Mouse (Mus musculus): ENCODE data around the gene Dtl.

Dtl gene

DNA sequence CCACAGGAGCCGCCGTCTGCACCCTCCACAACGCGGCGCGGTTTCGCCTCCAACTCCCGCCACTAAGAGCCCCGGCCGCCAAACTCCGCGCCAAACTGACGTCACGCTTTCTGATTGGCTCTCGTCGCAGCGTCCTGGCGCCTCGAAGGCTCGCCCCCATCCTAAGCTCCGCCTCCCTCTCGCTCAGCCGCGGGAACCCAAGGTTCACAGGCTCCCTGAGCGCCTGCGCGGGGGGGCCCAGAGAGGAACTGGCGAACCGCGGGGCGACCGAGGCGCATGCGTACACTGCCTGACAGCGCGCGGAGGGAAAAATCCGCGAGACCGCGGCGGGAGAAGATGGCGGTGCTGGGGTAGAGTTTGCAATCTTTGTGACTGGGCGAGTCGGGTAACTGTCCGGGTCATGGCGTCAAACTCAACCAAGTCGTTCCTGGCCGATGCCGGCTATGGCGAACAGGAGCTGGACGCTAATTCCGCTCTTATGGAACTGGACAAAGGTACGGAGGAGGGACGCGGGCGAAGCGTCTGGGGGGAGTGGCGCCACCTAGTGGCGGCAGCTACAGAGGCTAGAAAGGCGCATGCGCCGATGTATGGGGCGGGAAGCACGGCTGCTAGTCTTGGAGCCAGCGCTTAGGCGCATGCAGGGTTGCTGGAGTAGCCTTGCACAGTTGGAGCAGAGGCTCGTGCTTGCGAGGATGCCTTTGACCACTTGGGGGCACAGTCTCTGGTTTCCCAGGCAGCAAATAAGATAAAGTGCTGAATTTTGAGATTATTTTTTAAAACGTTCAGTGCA lies at the start of gene Dtl, which contains the start of gene Ints7:
TSS of gene Dtl (minus strand) at position 87 of the 790 bp plus-strand sequence.
TSS of gene Ints7 (plus strand) at position 179 of the 790 bp plus-strand sequence.
- DNase-seq = peak; percentile 99

DNA sequence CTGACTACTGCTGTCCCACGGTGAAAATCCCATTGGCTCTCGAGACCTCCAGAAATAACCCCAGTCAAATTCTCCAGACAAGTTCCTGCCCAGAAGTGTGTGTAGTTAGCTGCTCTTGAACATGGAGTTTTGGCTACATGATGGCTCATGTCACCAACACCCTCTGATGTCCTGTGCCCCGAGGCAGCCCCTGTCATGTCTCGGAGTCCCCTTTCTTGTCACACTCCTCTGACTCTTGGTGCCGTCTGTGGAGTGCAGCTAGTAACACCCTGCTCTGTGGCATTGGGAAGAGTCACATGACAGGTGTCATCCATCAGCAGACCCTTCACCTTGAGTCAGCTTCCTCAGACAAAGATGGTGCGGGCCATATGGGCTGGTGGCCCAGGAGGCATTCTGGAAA lies 49.7 kb upstream of the Dtl start:
- DNase-seq = no peak

DNA sequence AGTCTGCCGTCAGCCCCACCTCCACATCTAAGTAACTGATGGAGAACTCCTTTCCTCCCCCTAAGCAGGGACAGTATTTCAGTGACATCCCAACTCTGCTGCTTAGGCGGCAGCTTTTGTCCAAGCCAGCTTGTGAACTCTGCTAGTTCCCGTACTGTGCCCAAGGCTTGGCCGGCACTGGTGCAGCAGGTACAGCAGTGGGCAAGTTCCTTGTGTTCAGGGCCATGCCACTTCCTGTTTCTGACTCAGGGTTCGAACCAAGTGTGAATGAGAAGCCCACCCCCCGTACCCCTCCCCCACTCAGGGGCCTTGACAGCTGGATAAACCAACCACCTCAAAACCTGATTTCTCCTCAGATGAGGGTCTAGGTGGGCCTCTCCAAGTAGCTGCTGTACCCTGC lies 49.1 kb upstream of the Dtl start:
- DNase-seq = no peak

DNA sequence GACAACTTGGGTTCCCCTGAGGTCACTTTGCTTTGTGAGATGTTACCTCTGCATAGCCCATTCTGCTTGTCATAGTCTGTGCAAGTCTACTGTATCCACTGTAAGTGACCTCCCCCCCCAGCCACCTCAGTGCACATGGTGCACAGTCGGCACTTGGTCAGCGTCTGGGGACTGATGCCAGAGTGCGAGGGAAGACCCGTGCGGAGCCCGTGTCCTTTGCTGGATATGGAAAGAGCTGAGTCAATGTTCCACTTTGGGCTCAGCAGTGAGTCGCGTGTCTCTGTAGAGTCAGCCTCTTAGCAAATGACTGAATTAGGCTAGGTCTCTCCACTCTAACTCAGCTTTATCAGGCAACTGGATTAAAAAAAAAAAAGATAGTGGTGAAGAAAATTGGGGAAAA lies 47.5 kb upstream of the Dtl start:
- DNase-seq = no peak

DNA sequence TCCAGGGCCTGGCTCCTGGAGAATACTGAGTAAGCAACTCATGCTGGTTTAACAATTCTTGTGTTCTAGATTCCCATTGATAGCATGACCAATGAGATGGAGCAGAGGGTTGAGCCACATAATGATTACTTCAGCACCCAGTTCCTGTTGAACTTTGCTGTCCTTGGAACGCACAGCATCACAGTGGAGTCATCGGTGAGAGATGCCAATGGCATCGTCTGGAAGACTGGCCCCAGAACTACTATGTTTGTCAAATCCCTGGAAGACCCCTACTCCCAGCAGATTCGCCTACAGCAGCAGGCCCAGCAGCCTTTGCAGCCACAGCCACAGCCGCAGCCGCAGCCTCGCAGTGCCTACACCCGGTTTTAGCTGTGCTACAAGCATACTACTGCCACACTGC lies 45.8 kb upstream of the Dtl start:
- no peak for DNase-seq

DNA sequence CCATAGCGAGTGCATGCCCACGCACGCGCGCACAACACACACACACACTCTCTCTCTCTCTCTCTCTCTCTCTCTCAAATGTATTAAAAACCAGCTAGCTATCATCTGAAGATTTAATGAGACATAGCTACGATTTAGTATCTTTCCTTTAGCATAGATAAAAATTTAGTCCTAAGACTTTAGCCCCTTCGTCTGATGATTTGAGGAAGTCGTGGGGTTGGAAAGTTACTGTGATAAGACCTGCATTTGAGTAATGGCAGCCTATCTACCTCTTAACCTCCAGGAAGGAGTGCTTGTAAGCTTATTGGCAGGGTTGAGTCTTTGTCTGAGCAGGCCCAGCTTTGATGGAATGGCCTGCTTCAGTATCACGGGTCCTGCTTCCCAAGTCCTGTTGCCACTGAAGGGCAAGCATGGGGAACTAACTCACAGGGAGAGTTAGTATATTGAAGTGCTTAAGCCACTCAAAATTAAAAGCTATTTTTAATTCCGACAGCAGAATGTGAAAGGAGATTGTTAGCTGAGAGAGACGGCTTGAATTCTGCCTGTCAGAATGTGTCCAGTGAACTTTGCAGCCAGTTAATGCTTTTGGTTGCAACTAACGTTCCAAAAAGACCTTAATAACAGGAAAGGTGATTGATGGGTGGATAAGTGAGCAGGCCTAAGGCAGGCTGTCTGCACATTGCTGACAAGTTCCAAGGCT lies 42.9 kb upstream of the Dtl start:
- DNase-seq = no peak

DNA sequence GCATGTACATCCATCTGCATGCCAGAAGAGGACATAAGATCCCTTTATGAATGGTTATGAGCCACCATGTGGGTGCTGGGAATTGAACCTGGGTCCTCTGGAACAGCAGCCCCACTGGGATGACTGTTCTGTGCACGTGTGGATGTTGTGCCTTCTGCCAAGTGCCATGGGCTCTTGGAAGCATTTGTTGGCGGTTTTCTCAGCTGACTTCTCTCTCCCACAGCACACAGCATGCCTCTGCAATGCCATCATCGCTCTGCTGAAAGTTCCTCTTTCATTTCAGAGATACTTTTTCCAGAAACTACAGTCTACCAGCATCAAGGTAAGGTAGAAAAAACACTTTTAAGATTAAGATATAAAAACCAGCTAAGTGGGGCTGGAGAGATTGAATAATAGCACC lies 42.2 kb upstream of the Dtl start:
- no peak for DNase-seq

DNA sequence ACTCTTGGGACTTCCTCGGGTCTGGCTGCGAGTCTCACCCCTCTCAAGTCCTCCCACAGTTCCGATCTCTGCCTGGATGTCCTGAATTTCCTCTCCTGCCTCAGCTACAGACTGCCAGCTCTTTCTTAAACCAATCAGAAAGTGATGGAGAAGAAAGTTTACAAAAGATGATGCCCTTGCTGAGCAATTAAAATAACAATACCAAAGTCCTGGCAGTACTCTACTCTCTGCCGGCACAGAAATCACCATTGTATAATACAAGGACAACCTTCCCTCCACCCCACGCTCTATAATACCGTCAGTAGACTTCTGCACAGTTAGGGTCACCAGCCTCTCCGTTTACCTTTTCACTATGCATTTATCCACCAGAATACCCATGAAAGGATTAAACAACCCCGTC lies 40.9 kb upstream of the Dtl start:
- no peak for DNase-seq

DNA sequence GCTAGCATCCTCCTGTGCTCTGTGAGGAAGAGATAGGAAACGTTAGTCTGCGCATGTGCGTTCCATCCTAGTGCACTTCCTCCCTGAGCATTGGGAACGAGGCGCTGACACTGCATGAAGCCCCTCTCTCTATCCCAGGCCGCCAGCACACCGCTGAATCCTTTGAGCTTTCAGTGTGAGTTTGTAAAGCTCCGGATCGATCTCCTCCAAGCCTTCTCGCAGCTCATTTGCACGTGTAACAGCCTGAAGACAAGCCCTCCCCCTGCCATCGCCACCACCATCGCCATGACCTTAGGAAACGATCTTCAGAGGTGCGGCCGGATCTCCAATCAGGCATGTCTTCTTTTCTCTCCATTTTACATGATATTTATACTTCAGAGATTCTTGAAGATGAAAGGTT lies 37.5 kb upstream of the Dtl start:
- DNase-seq = no peak

DNA sequence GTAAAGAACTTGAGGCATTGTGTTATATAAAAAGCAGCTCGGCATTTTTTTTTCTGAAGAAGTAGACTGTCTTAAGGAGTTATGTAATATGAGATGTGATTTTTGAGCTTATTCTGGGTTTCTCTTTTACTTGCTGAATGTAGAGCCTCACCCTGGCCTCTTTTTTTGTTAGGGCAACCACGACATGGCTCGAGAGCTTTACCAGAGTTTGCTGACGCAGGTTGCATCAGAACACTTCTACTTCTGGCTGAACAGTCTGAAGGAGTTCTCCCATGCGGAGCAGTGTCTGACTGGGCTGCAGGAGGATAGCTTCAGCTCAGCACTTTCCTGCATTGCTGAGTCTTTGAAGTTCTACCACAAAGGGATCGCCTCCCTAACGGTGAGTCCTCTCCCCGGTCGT lies 36.3 kb upstream of the Dtl start:
- DNase-seq = no peak

DNA sequence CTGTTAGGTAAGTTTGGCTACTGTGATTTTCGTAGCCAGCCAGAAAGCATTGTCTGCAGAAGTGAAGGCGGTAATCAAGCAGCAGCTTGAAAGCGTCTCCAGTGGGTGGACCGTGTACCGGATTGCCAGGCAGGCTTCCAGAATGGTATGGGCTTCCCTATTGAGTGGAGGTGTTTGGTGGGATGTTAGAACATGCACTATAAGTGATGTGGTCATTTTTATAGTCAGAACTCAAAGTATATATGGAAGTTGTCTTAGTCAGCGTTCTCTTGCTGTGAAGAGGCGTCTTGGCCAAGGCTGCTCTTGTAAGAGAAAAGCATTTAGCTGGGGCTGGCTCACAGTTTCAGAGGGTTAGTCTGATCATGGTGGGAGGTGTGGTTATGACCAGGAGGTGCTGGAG lies 35.0 kb upstream of the Dtl start:
- DNase-seq = no peak

DNA sequence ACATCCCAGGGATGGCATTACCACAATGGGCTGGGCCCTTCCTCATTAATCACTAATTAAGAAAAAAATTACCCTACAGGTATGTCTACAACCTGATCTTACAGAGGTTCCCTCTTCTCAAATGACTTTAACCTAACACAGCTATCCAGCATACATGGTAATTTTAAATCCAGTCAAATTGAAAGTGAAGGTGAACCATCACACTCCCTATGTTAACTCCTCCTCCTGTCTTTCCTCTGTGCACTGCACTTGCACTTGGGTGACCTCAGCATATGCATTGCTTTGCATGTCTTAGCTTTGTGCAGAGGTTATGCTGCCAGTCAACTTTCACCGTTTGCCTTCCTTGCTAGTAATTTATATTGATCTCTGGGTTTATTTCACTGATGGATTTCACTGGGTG lies 34.2 kb upstream of the Dtl start:
- no peak for DNase-seq

DNA sequence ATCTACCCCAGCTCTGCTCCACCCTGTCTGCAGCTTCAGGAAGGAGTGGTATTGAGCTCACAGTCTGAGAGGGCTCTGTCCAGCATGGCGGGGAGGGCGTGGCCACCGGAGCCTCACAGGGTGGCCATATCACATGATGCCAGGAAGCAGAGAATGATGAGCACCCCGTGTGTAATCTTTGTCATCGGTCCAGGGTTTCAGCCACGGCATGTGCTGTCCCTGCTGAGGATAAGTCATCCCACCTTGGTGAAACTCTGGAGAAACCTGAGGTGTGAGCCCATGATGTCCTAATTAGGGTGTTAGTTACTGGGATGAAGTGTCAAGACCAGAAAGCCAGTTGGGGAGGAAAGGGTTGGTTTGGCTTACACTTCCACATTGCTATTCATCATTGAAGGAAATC lies 33.7 kb upstream of the Dtl start:
- no peak for DNase-seq

DNA sequence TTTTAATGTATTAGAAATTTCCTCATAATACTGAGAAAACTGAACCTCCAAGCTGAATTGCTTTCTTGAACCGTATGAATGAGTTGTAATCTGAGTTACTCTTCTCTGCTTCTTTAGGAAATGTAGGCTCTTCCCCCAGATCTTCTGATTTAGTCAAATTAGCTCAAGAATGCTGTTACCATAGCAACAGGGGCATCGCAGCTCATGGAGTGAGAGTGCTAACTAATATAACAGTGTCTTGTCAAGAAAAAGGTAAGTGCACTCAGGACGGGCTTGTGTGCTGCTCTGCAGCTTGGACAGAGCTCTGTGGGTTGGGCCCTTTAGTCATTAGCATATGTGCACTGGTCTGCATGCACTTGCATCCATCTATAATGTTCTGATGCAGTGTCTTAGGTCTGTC lies 29.3 kb upstream of the Dtl start:
- DNase-seq = no peak

DNA sequence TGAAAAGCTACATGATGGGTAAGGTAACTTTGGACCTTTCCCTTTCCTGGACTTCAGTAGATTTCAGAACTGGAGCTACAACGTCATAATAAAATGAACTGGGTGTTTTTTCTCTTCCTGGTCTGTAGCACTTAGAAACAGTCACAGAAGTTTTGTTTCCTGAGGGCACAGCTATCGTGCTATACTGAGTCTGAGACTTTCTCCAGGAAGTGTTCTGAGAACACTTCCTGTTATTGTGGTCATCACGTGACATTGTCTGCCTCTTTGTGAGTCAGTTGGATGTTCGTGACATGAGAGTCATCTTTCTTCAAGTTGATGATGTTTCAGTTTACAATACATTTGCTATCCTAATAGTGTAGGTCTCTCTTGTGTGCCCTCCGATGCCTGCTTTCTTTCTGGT lies 23.9 kb upstream of the Dtl start:
- no peak for DNase-seq

DNA sequence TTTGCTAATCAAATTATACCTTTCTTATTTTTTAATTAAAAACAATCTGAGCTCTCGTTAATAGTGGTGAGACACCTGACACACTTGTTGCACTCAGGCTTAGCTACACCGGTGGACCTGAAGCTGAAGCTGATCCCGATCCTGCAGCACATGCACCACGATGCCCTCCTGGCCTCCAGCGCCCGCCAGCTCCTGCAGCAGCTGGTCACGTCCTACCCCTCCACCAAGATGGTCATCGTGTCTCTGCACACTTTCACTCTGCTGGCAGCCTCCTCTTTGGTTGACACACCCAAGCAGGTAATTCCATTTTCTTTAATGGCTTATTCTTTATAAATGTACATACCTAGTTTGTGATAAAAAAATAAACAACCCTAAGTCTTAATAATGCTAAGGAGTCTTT lies 20.7 kb upstream of the Dtl start:
- DNase-seq = no peak

DNA sequence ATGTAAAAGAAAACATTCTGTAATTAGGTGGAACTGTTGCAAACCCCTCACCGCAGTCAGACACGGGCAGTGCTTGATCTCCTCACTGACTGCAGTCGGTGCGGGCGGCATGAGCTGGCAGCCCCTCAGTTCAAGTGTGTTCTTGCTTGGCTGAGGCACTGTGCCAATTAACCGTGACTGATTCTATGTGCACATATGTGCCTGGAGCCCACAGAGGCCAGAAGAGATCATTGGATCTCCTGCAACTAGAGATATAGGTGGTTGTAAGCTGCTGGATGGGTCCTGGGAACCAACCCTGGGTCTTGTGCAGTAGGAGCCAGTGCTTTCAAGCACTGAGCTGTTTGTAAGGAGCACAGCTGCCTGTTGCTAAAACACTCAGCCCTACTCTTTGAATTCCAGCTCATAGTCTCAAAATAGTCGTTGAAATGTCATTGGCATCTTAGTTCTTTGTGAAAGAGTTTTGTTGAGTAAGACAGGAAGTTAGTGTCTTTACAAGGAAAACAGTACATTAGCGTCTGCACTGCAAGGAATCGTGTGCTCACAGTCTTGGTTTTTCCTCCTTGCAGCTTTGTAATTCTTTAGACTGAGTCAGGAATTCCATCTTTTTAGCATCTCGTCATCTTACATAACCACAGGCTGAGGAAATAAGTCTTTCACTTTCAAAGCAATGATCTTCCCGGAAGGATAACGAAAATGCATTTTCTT lies 16.8 kb upstream of the Dtl start:
- DNase-seq = no peak

DNA sequence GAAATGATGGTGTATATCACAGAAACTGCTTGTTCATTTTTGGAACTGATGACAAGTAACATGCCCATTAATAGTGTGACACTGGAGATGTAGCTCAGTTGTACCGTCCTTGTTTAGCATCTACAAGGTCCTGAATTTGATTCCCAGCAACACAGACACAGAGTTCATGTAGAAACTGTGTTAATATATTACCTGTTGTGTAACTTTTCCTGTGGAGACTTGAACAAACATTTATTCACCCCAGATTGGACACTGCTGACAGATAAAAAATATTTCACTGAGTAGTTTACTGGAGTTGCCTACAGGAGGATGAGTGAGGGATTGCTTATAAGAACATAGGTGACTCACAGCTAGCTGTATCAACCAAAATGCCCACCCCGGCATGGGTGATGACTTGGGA lies 13.4 kb upstream of the Dtl start:
- no peak for DNase-seq

DNA sequence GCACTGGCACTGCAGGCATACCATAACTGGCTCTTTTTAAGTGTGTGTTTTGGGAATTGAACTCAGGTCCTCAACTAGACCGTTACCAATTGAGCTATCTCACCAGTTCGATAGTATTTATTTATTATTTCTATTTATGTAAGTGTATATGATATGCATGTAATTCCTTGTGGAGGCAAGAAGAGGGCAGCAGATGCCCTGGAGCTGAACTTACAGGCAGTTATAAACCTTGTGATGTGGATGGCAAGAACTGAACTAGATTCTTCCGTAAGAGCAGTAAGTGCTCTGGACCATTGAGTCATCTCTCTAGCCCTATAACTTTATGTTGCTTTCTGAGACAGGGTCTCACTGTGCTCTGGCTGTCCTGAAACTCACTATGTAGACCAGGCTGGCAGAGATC lies 11.7 kb upstream of the Dtl start:
- no peak for DNase-seq

DNA sequence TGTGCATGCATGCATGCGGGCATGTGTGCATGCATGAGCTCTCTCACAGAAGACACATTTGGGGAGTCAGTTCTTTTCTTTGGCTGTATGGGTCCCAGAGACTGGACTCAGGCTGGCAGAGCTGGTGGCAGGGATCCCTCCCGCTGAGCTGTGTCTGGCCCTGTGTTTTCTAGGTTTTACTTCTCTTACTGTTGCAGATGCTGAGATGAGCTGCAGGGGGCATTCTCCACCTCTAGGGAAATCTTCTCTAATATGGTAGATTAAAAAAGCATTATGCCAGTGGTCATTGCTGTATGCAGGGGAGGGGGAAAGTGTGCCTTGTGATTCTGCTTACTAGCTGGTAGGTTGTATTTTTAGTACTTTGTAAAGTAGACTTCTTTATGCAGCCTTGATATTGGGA lies 10.4 kb upstream of the Dtl start:
- DNase-seq = no peak

DNA sequence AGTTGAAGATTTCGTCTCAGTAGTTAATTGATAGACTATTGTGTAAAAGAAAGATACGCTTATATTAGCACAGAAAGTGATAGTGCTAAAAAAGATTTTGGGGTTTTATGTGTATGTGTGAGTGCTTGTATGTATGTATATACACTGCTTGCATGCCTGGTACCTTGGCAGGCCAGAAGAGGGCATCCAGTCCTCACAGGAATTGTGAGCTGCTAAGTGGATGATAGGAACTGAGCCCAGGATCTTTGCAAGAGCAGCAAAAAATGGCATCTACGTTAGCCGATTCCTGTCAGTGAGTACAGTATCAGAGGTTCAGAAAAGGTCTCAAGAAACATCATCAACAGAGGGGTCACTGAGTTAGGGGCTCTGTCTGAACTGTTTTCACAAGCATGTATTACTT lies 9.1 kb upstream of the Dtl start:
- DNase-seq = no peak

DNA sequence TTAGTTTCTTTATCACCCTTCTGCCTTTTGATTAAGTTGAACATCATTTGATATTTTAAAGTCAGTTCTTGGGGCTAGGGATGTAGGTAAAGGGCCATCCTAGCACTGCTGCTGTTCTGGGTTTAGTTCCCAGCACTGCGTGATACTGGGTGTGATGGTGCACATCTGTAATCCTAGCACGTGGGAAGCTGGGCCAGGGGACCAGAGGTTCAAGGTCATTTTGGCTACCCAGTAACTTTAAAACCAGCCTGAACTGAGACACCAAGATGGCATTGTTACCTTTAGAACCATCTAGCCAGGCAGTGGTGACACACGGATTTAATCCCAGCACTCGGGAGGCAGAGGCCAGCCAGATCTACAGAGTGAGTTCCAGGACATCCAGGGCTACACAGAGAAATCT lies 8.5 kb upstream of the Dtl start:
- no peak for DNase-seq

DNA sequence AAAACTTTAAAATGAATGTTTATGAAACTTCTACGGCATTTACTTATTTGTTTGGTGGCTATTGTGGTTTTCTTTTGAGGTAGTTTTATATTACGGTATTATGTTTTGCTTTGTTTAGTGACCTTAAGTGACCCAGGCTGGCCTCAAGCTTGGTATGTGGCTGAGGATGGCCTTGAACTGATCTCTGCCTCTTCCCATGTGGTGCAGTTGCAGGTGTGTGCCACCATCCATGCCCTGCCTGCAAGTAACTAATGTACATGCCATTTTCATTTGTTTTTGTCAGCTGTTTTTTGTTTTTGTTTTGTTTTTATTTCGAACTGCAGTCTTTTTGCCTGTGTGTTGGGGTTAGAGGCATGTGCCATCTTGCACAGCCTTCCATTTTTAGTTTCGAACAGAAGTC lies 6.3 kb upstream of the Dtl start:
- no peak for DNase-seq

DNA sequence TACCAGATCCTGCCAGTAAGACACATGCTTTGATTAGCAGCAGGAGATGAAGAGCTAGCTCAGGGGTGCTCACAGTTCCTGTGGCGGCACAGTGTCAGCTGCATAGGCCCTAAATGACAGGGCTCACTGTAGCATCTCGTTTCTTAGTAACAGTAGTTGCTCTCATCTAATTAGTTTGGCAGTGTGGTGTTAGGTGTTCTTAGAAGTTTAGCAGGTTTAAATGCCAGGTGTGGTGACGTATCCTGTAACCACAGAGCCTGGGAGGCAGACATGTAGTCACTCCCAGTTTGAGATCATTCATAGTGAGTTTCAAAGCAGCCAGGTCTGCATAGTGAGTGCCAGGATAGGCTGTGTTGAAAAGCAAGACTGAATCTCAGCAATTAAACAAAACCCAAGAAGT lies 4.2 kb upstream of the Dtl start:
- no peak for DNase-seq

Measured in cerebellum, adult 11-12 months (tissue).